Mouse (Mus musculus): ENCODE data around the gene Pamr1.

GRCm38 (mm10) chr2:102595395-102596130 lies 45.8 kb downstream of the Pamr1 start:
- no peak for TF ChIP-seq POLR2A (IDR thresholded peaks at IDR 0.05; ENCODE audit: extremely low read depth, insufficient read depth, low read length)
- TF ChIP-seq CTCF (IDR thresholded peaks at IDR 0.05; ENCODE audit: low read depth, low read length): no peak
